Mouse (Mus musculus): ENCODE measurements at regions not wholly inside any gene's neighbourhood (a gene's known extent, or its start where the extent isn't known, plus 50 kb on each side); places are given as distances from the start of the nearest gene placed in this dataset.

- TF ChIP-seq CTCF (IDR thresholded peaks at IDR 0.05; ENCODE audit: borderline replicate concordance, insufficient read depth, low read depth, low read length) (no peak), POLR2A (IDR thresholded peaks at IDR 0.05; ENCODE audit: borderline replicate concordance, insufficient read depth, low read length) (no peak)
These were observed 446.1 kb downstream of the 1190002N15Rik start for GRCm38 (mm10) chr9:94091658-94092225.

Data from cerebellum, adult 2 months (tissue).